Mouse (Mus musculus): ENCODE results near the gene Cacng4.

- TF ChIP-seq EP300 (optimal IDR thresholded peaks at IDR 0.05) (no peak), CTCF (IDR thresholded peaks at IDR 0.05; ENCODE audit: low read depth) (no peak)
Measured at GRCm38 (mm10) chr11:107778859-107779258, 15.5 kb downstream of the Cacng4 start.

Measured in stomach, postnatal 0 days (tissue).